Mouse (Mus musculus) stomach, embryonic 16.5 days (tissue): ENCODE data around the gene Elp5. TPM values are rescaled to one million over a fixed set of nuclear protein-coding genes. Genes with fewer than 3 reads are reported as not detected.

ENCODE experiments used
- ATAC-seq: fragments of 200-750 bp; cut with Nextera tagmentation; 2 replicates; pipeline ENCODE4 v1.8.0; 2017; ENCODE audit warnings: moderate number of reproducible peaks, moderate TSS enrichment; ENCODE audit not compliant: insufficient read depth, low FRiP score
- H3K27ac ChIP-seq: fragments of 300-500 bp; sonication (generic); 2 replicates; pipeline ENCODE4 v1.5.1; 2014; ENCODE audit warnings: low read length
- H3K27me3 ChIP-seq: fragments of 300-500 bp; sonication (generic); 2 replicates; pipeline ENCODE4 v1.6.1; 2014; ENCODE audit warnings: low read length, control low read depth, mixed read lengths; ENCODE audit not compliant: control insufficient read depth, insufficient read depth
- H3K36me3 ChIP-seq: fragments of 300-500 bp; sonication (generic); 2 replicates; pipeline ENCODE4 v1.6.1; 2014; ENCODE audit warnings: low read length; ENCODE audit not compliant: control insufficient read depth, insufficient read depth
- H3K4me1 ChIP-seq: fragments of 300-500 bp; sonication (generic); 2 replicates; pipeline ENCODE4 v1.6.1; 2014; ENCODE audit warnings: low read length, control low read depth, mixed read lengths; ENCODE audit not compliant: control insufficient read depth, insufficient read depth
- H3K4me2 ChIP-seq: fragments of 300-500 bp; sonication (generic); 2 replicates; pipeline ENCODE4 v1.6.1; 2014; ENCODE audit warnings: low read depth, low read length, mixed read lengths
- H3K4me3 ChIP-seq: fragments of 300-500 bp; sonication (generic); replicated peaks from 2 replicates; pipeline ENCODE4 v1.5.1; 2014; ENCODE audit warnings: mild to moderate bottlenecking, low read length
- H3K9ac ChIP-seq: fragments of 300-500 bp; sonication (generic); 2 replicates; pipeline ENCODE4 v1.6.1; 2014; ENCODE audit warnings: low read length
- H3K9me3 ChIP-seq: fragments of 300-500 bp; sonication (generic); replicated peaks from 2 replicates; pipeline ENCODE4 v1.6.1; 2016; ENCODE audit warnings: low read length, control low read depth; ENCODE audit not compliant: control insufficient read depth
- WGBS: fragments of 180-500 bp; shearing (Covaris S2); extraction: QIAGEN DNeasy Blood & Tissue Kit; methylation state at CpG from one replicate; pipeline ENCODE4 v1.1.7; 2014; 5-methylcytosine and 5-hydroxymethylcytosine counted together
- polyA plus RNA-seq: library from polyadenylated mRNA; unstranded; fragments of >200 nt; fragmentation: Nextera tagmentation; extraction: Ambion mirVana; gene quantifications from 2 replicates; pipeline ENCODE4 v1.2.1, GENCODE M21; 2015

Elp5 gene
- polyA plus RNA-seq, 1 experiment from 2014 or later: 102 TPM

GRCm38 (mm10) chr11:70024151-70024514, 41.8 kb upstream of the Elp5 start:
- H3K4me1 ChIP-seq: peaks cover 58% of the 10 kb centered on the region
- H3K4me3 ChIP-seq: peak overlapping the region; percentile 41
- no peak for ATAC-seq
- H3K36me3 ChIP-seq: no peaks in the 10 kb centered on the region
- H3K27me3 ChIP-seq: no peaks in the 10 kb centered on the region
- H3K4me2 ChIP-seq: peak overlapping the region; percentile 57
- H3K9ac ChIP-seq: peak overlapping the region; percentile 66
- WGBS: 15% methylated on average over 6 of the region's 6 CpGs
- no peaks in the 10 kb centered on the region for H3K9me3 ChIP-seq
- H3K27ac ChIP-seq: peak overlapping the region; percentile 34

- Histone ChIP-seq H3K4me2 (peak overlapping the region; percentile 57), H3K27me3 (no peaks in the 10 kb centered on the region), H3K9ac (peak overlapping the region; percentile 66), H3K27ac (peak overlapping the region; percentile 34; the same call in 1 of the 2 replicates), H3K9me3 (no peaks in the 10 kb centered on the region), H3K4me1 (peaks cover 59% of the 10 kb centered on the region), H3K36me3 (no peaks in the 10 kb centered on the region), H3K4me3 (peak overlapping the region; percentile 41)
- ATAC-seq: no peak
- WGBS: 5% methylated on average over 26 of the region's 29 CpGs
These were observed 41.3 kb upstream of the Elp5 start for GRCm38 (mm10) chr11:70023481-70024150.

GRCm38 (mm10) chr11:70021264-70022132, 39.2 kb upstream of the Elp5 start:
- H3K27ac ChIP-seq: peak overlapping the region; percentile 72
- peak; percentile 85 for ATAC-seq

GRCm38 (mm10) chr11:70020731-70021263, 38.5 kb upstream of the Elp5 start:
- peak; percentile 84 for ATAC-seq
- Histone ChIP-seq H3K4me1 (peaks cover 42% of the 10 kb centered on the region), H3K9ac (peak overlapping the region; percentile 62), H3K36me3 (no peaks in the 10 kb centered on the region), H3K27me3 (no peaks in the 10 kb centered on the region), H3K4me3 (peak overlapping the region; percentile 68), H3K9me3 (no peaks in the 10 kb centered on the region), H3K4me2 (peak overlapping the region; percentile 91), H3K27ac (peak overlapping the region; percentile 72)
- WGBS: under 1% methylated on average over 8 of the region's 8 CpGs

More at GRCm38 (mm10) chr11:70021264-70022132, 39.2 kb upstream of the Elp5 start:
- H3K9ac ChIP-seq: peak overlapping the region; percentile 62
- WGBS: 2% methylated on average over 40 of the region's 40 CpGs
- no peaks in the 10 kb centered on the region for H3K36me3 ChIP-seq
- H3K4me3 ChIP-seq: peak overlapping the region; percentile 68
- peaks cover 49% of the 10 kb centered on the region for H3K4me1 ChIP-seq
- H3K9me3 ChIP-seq: no peaks in the 10 kb centered on the region
- H3K4me2 ChIP-seq: peak overlapping the region; percentile 91
- no peaks in the 10 kb centered on the region for H3K27me3 ChIP-seq

- Histone ChIP-seq H3K36me3 (no peaks in the 10 kb centered on the region), H3K9ac (peak overlapping the region; percentile 46), H3K4me1 (peaks cover 38% of the 10 kb centered on the region), H3K4me2 (peak overlapping the region; percentile 91), H3K9me3 (no peaks in the 10 kb centered on the region), H3K4me3 (peak overlapping the region; percentile 68), H3K27ac (peak overlapping the region; percentile 72), H3K27me3 (no peaks in the 10 kb centered on the region)
- 18% methylated on average over 7 of the region's 8 CpGs for WGBS
- no peak for ATAC-seq
These were observed 37.8 kb upstream of the Elp5 start for GRCm38 (mm10) chr11:70020022-70020631.

- 33% methylated on average over 2 of the region's 2 CpGs for WGBS
- H3K4me3 ChIP-seq: peak overlapping the region; percentile 68
- H3K27me3 ChIP-seq: no peaks in the 10 kb centered on the region
- H3K4me1 ChIP-seq: peaks cover 40% of the 10 kb centered on the region
- peak overlapping the region; percentile 92 for H3K9ac ChIP-seq
- peak overlapping the region; percentile 72 for H3K27ac ChIP-seq
- H3K9me3 ChIP-seq: no peaks in the 10 kb centered on the region
- ATAC-seq: no peak
- H3K4me2 ChIP-seq: peak overlapping the region; percentile 91
- H3K36me3 ChIP-seq: no peaks in the 10 kb centered on the region
These were observed 37.2 kb upstream of the Elp5 start for GRCm38 (mm10) chr11:70019495-70020021.

- WGBS: 2% methylated on average over 25 of the region's 25 CpGs
- no peaks in the 10 kb centered on the region for H3K9me3 ChIP-seq
These were observed 36.0 kb upstream of the Elp5 start for GRCm38 (mm10) chr11:70018131-70018990.

GRCm38 (mm10) chr11:70017199-70017767, 35.0 kb upstream of the Elp5 start:
- H3K4me3 ChIP-seq: no peak overlapping the region
- peak overlapping the region; percentile 92; the same call in 1 of the 2 replicates for H3K9ac ChIP-seq
- H3K9me3 ChIP-seq: no peaks in the 10 kb centered on the region
- no peaks in the 10 kb centered on the region for H3K27me3 ChIP-seq
- peaks cover 6% of the 10 kb centered on the region for H3K36me3 ChIP-seq
- no peak overlapping the region for H3K27ac ChIP-seq
- peaks cover 38% of the 10 kb centered on the region for H3K4me1 ChIP-seq
- no peak overlapping the region for H3K4me2 ChIP-seq
- no peak for ATAC-seq
- WGBS: 44% methylated on average over 7 of the region's 7 CpGs

More at GRCm38 (mm10) chr11:70018131-70018990, 36.0 kb upstream of the Elp5 start:
- ATAC-seq: no peak
- Histone ChIP-seq H3K9ac (peak overlapping the region; percentile 92), H3K27ac (peak overlapping the region; percentile 83), H3K4me3 (peak overlapping the region; percentile 68), H3K27me3 (no peaks in the 10 kb centered on the region), H3K4me1 (peaks cover 40% of the 10 kb centered on the region), H3K36me3 (no peaks in the 10 kb centered on the region), H3K4me2 (peak overlapping the region; percentile 91)
